Mouse (Mus musculus) liver, adult 2 months (tissue): ENCODE data around the gene Slc25a26. TPM values are rescaled to one million over a fixed set of nuclear protein-coding genes. Genes with fewer than 3 reads are reported as not detected.

Source experiments
- DNase-seq: peaks from one replicate; pipeline ENCODE4 v3.0.0-alpha.2; 2011; ENCODE audit warnings: low read depth, low spot score; ENCODE audit errors: extremely low read depth
- H3K27ac ChIP-seq: fragments of 200-500 bp; replicated peaks from 2 replicates; pipeline ENCODE4 v1.5.1; 2012; ENCODE audit warnings: low read depth, mild to moderate bottlenecking, control low read depth, inconsistent platforms, low read length; ENCODE audit not compliant: insufficient read depth
- H3K27me3 ChIP-seq: fragments of 200-500 bp; 2 replicates; pipeline ENCODE4 v1.6.1; 2012; ENCODE audit warnings: mild to moderate bottlenecking, moderate library complexity, low read length, inconsistent platforms; ENCODE audit not compliant: control insufficient read depth, insufficient read depth
- H3K36me3 ChIP-seq: fragments of 200-500 bp; 2 replicates; pipeline ENCODE4 v1.6.1; 2012; ENCODE audit warnings: low read length, inconsistent platforms; ENCODE audit not compliant: control insufficient read depth, insufficient read depth
- H3K4me1 ChIP-seq: fragments of 200-500 bp; 2 replicates; pipeline ENCODE4 v1.6.1; 2011; ENCODE audit warnings: low read length; ENCODE audit not compliant: control insufficient read depth, insufficient read depth
- H3K4me3 ChIP-seq: fragments of 200-500 bp; 2 replicates; pipeline ENCODE4 v1.5.1; 2011; ENCODE audit warnings: low read depth, mild to moderate bottlenecking, control low read depth, low read length, moderate library complexity; ENCODE audit not compliant: insufficient read depth
- H3K79me2 ChIP-seq: fragments of 200-500 bp; 2 replicates; pipeline ENCODE4 v1.6.1; 2012; ENCODE audit warnings: inconsistent platforms, mild to moderate bottlenecking, low read length, moderate library complexity; ENCODE audit not compliant: control insufficient read depth, insufficient read depth
- H3K9ac ChIP-seq: fragments of 200-500 bp; 2 replicates; pipeline ENCODE4 v1.6.1; 2012; ENCODE audit warnings: low read depth, mild to moderate bottlenecking, control low read depth, inconsistent platforms, low read length
- CTCF ChIP-seq: fragments of 200-500 bp; IDR thresholded peaks from 2 replicates; pipeline ENCODE4 v1.5.1; 2011; ENCODE audit warnings: low read depth, low read length, control low read depth
- POLR2A ChIP-seq: fragments of 200-500 bp; IDR thresholded peaks from 2 replicates; pipeline ENCODE4 v1.6.1; 2011; ENCODE audit warnings: low read length, control low read depth; ENCODE audit not compliant: insufficient read depth; ENCODE audit errors: extremely low read depth
- WGBS: fragments of 180-500 bp; shearing (Covaris S2); methylation state at CpG from one replicate; pipeline ENCODE4 v1.1.7; 2018; 5-methylcytosine and 5-hydroxymethylcytosine counted together
- polyA plus RNA-seq: library from polyadenylated mRNA; depleted of rRNA; stranded (reverse); fragments of >200 nt; gene quantifications from 2 replicates; pipeline ENCODE4 v1.2.3, GENCODE M21; 2012
- total RNA-seq: library from RNA; depleted of rRNA; stranded (reverse); fragments of >200 nt; gene quantifications from 2 replicates; pipeline ENCODE4 v1.2.3, GENCODE M21; 2014

The Slc25a26 gene
- total and polyA plus RNA-seq, 2 experiments: 5.7 to 9.7 TPM

- no peak overlapping the region for H3K9ac ChIP-seq
- TF ChIP-seq CTCF (no peak), POLR2A (no peak)
- no peak for DNase-seq
- H3K27me3 ChIP-seq: no peaks in the 10 kb centered on the region
- H3K79me2 ChIP-seq: no peaks in the 10 kb centered on the region
- H3K4me3 ChIP-seq: no peak overlapping the region
- no peaks in the 10 kb centered on the region for H3K36me3 ChIP-seq
- H3K4me1 ChIP-seq: no peaks in the 10 kb centered on the region
- 93% methylated on average over 8 of the region's 8 CpGs for WGBS
- H3K27ac ChIP-seq: no peak overlapping the region
Observed at GRCm38 (mm10) chr6:94577991-94578390, 77.9 kb downstream of the Slc25a26 start.

GRCm38 (mm10) chr6:94582055-94582454 is 81.9 kb downstream of the Slc25a26 start:
- H3K4me1 ChIP-seq: no peaks in the 10 kb centered on the region
- H3K27me3 ChIP-seq: no peaks in the 10 kb centered on the region
- H3K36me3 ChIP-seq: no peaks in the 10 kb centered on the region
- DNase-seq: no peak
- 90% methylated on average over 9 of the region's 9 CpGs for WGBS
- TF ChIP-seq POLR2A (no peak), CTCF (no peak)
- H3K27ac ChIP-seq: no peak overlapping the region
- H3K4me3 ChIP-seq: no peak overlapping the region
- no peaks in the 10 kb centered on the region for H3K79me2 ChIP-seq
- H3K9ac ChIP-seq: no peak overlapping the region

GRCm38 (mm10) chr6:94584147-94584695 is 84.1 kb downstream of the Slc25a26 start:
- no peak for DNase-seq
- Histone ChIP-seq H3K4me3 (no peak overlapping the region), H3K79me2 (no peaks in the 10 kb centered on the region), H3K36me3 (no peaks in the 10 kb centered on the region), H3K27ac (no peak overlapping the region), H3K9ac (no peak overlapping the region), H3K4me1 (no peaks in the 10 kb centered on the region), H3K27me3 (no peaks in the 10 kb centered on the region)
- 96% methylated on average over 9 of the region's 9 CpGs for WGBS
- TF ChIP-seq POLR2A (no peak), CTCF (no peak)

- H3K4me1 ChIP-seq: no peaks in the 10 kb centered on the region
- no peaks in the 10 kb centered on the region for H3K36me3 ChIP-seq
- DNase-seq: no peak
- no peak overlapping the region for H3K27ac ChIP-seq
- H3K9ac ChIP-seq: no peak overlapping the region
- TF ChIP-seq CTCF (no peak), POLR2A (no peak)
- no peaks in the 10 kb centered on the region for H3K27me3 ChIP-seq
- H3K4me3 ChIP-seq: no peak overlapping the region
- H3K79me2 ChIP-seq: no peaks in the 10 kb centered on the region
- 92% methylated on average over 4 of the region's 4 CpGs for WGBS
Observed at GRCm38 (mm10) chr6:94584976-94585375, 84.8 kb downstream of the Slc25a26 start.

GRCm38 (mm10) chr6:94588365-94588764 is 88.2 kb downstream of the Slc25a26 start:
- Histone ChIP-seq H3K27ac (no peak overlapping the region), H3K4me1 (no peaks in the 10 kb centered on the region; the same call in 1 of the 2 replicates), H3K79me2 (no peaks in the 10 kb centered on the region), H3K4me3 (no peak overlapping the region), H3K27me3 (no peaks in the 10 kb centered on the region), H3K36me3 (no peaks in the 10 kb centered on the region), H3K9ac (no peak overlapping the region)
- WGBS: 91% methylated on average over 4 of the region's 4 CpGs
- DNase-seq: no peak
- TF ChIP-seq CTCF (no peak), POLR2A (no peak)

GRCm38 (mm10) chr6:94592243-94592642 is 92.1 kb downstream of the Slc25a26 start:
- no peaks in the 10 kb centered on the region for H3K36me3 ChIP-seq
- H3K4me3 ChIP-seq: no peak overlapping the region
- no peak for TF ChIP-seq CTCF
- TF ChIP-seq POLR2A: no peak
- H3K9ac ChIP-seq: no peak overlapping the region
- no peaks in the 10 kb centered on the region; the same call in 1 of the 2 replicates for H3K4me1 ChIP-seq
- H3K27me3 ChIP-seq: no peaks in the 10 kb centered on the region
- no peak for DNase-seq
- no peaks in the 10 kb centered on the region for H3K79me2 ChIP-seq
- no peak overlapping the region for H3K27ac ChIP-seq
- WGBS: 80% methylated on average over 8 of the region's 8 CpGs
